Mouse (Mus musculus): ENCODE measurements around the gene Btnl9.
"Not testable (repeated sequence)": the region's sequence is repeated elsewhere in the genome, so short reads cannot be mapped to it uniquely, and the experiment has no call there.

The Btnl9 gene

GRCm38 (mm10) chr11:49176047-49176779, 10.7 kb downstream of the Btnl9 start:
- not testable (repeated sequence) for DNase-seq

GRCm38 (mm10) chr11:49175345-49175744, 11.6 kb downstream of the Btnl9 start:
- DNase-seq, result no peak

- no peak for DNase-seq
Measured at GRCm38 (mm10) chr11:49170576-49170975, 16.4 kb downstream of the Btnl9 start.

GRCm38 (mm10) chr11:49168839-49169611, 17.9 kb downstream of the Btnl9 start:
- DNase-seq, result no peak

GRCm38 (mm10) chr11:49156821-49157814, 29.8 kb downstream of the Btnl9 start:
- DNase-seq, result no peak

- no peak for DNase-seq
Measured at GRCm38 (mm10) chr11:49154077-49154476, 32.9 kb downstream of the Btnl9 start, which contains the start of gene Olfr1394. Gene Olfr1394, plus strand, starts transcription at chr11:49154377.

- no peak for DNase-seq
Measured at GRCm38 (mm10) chr11:49141974-49142373, 45.0 kb downstream of the Btnl9 start, which contains the start of gene Olfr1395. Gene Olfr1395, plus strand, starts transcription at chr11:49142274.

GRCm38 (mm10) chr11:49124169-49124568, 62.8 kb downstream of the Btnl9 start:
- no peak for DNase-seq

GRCm38 (mm10) chr11:49119635-49120034, 67.3 kb downstream of the Btnl9 start:
- no peak for DNase-seq
